Mouse (Mus musculus) embryonic facial prominence, embryonic 11.5 days (tissue): Measurements from ENCODE around the gene P2rx7. TPM values are rescaled to one million over a fixed set of nuclear protein-coding genes. Genes with fewer than 3 reads are reported as not detected.

Experiments used
- microRNA-seq: library from miRNA; unstranded; fragments of <30 nt; microRNA quantifications from one replicate; pipeline ENCODE4, GENCODE M21; 2016; ENCODE audit warnings: borderline number of aligned reads
- polyA plus RNA-seq: library from polyadenylated mRNA; unstranded; fragments of >200 nt; fragmentation: Nextera tagmentation; extraction: Ambion mirVana; gene quantifications from 2 replicates; pipeline ENCODE4 v1.2.1, GENCODE M21; 2014

Gene P2rx7
- polyA plus RNA-seq, 1 experiment from 2014 or later = 0.58 TPM

Small RNAs within 50 kb of the gene (microRNA-seq; reads per million reads assigned to microRNA genes)
- not detected for gene Mir8115

Other genes starting within 250 kb of the P2rx7 start
- gene Anapc7, start 222.2 kb upstream of the P2rx7 start, polyA plus RNA-seq = 30.3 and 34.1 TPM in 2 replicates
- 34.4 and 37.4 TPM in 2 replicates for gene Atp2a2, start 141.7 kb upstream of the P2rx7 start, polyA plus RNA-seq
- gene Ift81, start 29.4 kb upstream of the P2rx7 start, polyA plus RNA-seq = 39.6 and 40.3 TPM in 2 replicates
- 4.9 and 6.9 TPM in 2 replicates for gene P2rx4, start 63.6 kb downstream of the P2rx7 start, polyA plus RNA-seq
- 19.0 and 21.0 TPM in 2 replicates for gene Camkk2, start 135.5 kb downstream of the P2rx7 start, polyA plus RNA-seq
- 489 and 493 TPM in 2 replicates for gene Anapc5, start 177.4 kb downstream of the P2rx7 start, polyA plus RNA-seq
- 49.7 and 50.6 TPM in 2 replicates for gene Rnf34, start 206.1 kb downstream of the P2rx7 start, polyA plus RNA-seq